Mouse (Mus musculus) urinary bladder, postnatal 36 days (tissue): ENCODE measurements at regions not wholly inside any gene's neighbourhood (a gene's known extent, or its start where the extent isn't known, plus 50 kb on each side); places are given as distances from the start of the nearest gene placed in this dataset.

Source experiments
- DNase-seq, 2 experiments: peaks; one replicate each; pipeline ENCODE4 v3.0.0; 2022; ENCODE audit warnings: low spot score in 2 of 2, mixed read lengths in 1 of 2

DNA sequence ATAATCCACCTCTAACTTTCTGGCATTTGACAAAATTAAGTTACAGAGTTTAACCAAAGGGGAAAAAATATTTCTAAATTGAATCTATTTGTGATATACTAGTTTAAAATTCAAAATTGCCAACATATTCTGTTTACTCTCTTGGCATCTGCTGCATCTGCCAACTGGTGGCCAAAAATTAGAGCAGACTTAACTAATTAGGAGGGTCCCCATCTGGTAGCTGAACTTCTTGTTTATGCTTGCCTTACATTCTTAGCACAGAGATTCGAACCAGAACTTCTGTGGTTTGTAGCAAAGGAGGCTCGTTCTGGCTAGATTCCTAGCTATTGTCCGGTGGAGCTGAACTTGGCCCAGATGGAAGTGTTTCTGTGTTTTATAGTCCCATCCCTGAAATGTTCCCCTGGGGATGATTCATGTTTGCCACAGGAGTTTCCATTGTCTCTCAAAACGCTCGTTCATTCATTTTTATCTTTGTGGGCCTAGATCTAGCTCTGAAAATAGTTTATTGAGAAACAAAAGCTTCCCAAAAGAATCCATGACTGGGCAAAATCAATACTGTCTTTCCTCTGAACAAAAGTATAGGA is 3461.5 kb upstream of the Gm7489 start:
- no peak for DNase-seq

DNA sequence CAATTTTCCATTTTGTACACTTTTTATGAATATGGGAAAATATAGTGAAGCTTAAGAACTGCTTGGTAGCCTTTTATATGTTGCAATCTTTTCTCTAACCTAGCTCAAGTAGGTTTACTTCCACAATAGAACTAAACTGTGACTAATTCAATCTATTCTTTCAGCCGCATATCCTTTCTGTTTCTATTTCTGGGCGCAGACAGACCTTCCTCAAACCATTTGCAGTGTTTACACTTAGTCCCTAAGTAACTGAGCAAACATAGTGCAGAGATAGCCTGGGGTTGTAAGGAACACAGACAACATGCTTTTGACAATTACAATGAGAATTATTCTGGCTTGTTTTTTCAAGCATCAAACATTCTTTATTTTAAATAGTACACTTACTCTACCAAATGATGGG is 3435.1 kb upstream of the Gm7489 start:
- no peak for DNase-seq

DNA sequence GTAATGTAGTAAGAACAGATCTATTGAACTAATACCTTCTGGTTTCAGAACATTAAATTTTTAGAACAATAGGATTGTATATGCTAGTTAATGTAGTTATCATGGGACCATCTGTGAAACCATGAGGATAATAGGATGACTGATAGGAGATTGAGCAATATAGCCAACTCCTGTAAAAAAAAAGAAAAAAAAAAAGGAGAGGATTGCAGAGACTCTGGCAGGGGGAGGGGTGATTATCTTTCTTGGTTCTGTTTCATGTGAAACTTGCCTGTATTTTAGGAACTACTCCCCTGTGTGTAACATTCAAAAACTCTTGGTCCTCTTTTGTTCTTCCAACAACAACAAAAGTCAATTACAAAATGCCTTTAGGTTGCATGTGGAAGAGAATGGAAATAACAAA is 3412.1 kb upstream of the Gm7489 start:
- DNase-seq = no peak

DNA sequence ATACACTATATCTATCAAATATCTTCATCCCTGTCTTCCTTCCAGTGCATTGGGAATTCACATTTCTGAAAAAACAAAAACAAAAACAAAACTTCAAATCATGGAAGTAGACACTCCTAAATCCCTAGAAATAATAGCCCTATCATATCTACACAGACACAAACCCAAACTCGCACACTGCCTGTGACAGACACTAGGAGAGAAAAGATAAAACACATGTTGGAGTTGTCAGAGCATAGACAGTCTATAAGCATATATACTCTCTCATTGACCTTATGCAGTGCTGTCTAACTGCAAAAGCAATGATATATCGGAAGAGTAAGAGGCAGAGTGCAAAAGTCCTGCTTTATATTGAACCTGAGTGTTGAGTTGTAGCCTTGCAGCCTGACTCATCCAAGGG is 3386.0 kb upstream of the Gm7489 start:
- DNase-seq = no peak

DNA sequence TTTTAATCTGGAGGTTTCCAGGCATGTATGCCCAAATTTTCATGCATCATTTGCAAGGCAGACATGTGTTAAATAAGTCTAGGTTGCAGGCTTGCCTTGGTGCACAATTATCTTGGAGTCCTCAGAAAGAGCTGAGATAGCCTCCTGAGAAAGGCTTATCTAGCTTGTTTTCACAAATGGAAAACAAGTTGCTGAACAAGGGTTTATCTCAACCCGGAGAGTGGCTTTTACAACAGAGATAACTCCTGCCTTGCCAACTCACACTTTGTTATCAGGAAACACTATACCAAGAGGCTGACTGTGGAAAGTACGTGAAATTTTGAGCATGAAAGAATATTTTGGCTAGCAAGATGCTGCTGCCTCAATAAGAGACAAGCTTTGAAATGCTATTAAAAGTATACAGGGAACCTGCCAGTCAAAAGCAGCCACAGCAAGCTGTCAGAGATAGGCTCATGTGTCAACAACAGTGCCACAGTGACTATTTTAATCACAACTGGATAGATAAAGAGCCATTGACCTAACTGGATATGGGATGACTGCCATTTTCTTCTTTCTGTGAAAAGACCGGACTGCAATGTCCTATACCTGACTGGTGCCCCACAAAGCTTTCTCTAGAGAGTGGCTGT is 3376.6 kb upstream of the Gm7489 start:
- DNase-seq = no peak

DNA sequence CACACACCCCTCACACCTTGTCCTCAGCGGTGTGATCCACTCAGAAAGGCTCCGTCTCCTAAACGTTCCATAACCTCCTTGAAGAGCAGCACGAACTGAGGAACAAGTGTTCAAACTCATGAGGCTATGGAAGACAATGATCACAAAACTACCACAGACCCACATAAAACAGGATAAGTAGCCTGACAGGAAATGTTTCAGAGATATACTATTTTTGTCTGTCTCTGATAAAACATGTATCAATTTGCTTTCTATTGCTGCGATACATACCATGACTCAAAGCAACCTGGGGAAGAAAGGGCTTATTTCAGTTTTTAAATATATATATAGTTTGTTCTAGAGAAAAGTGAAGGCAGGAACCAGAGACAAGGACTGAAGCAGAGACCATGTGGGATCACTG is 3371.7 kb upstream of the Gm7489 start:
- no peak for DNase-seq

DNA sequence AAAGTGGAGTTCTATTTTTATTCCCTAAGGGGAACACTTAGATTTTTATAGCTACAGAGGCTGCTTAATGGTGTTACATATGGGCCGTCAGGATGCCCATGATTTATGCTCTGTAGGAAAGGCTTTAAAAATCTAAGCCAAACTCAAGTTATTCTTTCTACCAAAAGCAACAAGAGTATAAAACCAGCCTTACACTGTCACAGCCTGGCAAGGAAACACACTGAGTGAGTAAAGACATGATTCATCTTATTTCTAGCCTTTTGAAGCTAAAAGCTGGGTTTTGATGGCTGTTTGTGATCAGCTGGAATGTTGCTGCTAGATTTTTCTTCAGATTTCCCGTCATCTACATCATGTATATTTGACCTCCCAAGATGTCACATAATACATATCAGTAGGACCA is 3359.9 kb upstream of the Gm7489 start:
- no peak for DNase-seq

DNA sequence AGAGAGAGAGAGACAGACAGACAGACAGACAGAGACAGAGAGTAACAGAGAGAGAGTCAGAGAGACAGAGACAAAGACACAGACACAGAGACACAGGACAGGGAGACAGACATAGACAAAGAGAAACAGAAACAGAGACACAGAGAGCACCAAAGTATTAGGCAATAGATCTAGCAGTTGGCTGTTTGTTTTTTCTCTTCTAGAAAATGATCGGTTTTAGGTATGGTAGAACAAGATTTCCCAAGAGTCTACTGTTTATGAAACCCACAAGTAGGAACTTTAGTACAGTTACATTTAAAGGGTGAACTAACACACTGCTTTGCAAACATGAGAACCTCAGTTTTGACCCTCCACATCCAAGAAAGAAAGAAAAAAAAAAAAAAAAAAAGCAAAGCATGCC is 3350.2 kb upstream of the Gm7489 start:
- DNase-seq = no peak

DNA sequence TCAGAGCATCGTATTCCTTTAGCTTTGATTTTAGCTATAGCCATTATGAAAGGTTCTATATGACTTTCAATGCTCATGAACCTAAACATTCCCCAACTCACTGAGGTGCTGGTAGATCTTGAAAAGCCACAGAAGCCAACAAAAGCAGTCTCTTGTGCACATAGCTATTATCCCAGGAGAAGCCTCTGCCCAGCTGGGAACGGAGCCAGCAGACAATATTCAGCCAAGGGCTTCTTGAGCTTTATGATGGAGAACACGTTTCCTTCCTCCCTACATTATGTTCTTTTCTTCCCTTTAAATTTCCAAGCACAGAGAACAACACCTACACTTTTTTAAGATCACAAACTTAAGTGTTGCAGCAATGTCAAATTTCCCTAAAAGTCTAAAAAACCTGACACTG is 3321.1 kb upstream of the Gm7489 start:
- DNase-seq = peak in 1 of 2 experiments; percentile 6

DNA sequence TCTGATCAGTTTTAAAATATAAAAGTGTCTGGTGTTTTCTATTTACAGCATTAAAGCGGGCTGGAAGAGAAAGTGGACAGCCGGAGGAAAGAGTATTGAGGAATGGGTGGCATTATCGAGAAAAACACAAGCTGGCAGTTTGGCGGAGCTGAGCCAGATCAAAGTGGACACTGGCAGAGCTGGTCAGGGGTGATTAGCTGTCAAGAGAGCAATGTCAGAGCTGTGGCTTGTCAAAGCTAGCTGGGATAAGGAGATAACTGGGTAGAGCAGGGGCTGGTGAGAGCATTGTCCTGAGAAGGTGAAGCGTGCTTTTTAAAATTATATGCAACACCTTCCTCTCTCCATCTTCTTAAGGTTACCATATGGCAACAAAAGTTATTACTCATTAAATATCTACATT is 3303.9 kb upstream of the Gm7489 start:
- no peak for DNase-seq

DNA sequence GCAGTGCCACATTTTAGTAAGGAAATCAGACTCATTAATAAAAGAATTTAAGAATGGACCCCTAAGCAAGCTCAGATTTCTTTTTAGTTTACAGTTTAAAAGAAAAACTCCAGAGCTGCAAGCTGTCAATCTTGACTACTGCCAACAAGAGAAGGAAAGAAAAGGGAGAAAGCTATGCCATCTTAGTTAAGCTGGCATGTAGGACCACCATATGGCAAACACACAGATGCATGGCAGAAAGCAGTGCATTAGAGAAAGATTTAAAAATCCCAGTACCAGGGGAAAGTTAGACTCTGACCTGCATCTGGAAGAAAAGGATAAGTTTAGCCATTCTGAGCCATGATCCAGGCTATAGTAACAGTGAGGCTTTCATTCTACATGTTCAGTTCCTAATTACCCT is 3300.8 kb upstream of the Gm7489 start:
- no peak for DNase-seq

DNA sequence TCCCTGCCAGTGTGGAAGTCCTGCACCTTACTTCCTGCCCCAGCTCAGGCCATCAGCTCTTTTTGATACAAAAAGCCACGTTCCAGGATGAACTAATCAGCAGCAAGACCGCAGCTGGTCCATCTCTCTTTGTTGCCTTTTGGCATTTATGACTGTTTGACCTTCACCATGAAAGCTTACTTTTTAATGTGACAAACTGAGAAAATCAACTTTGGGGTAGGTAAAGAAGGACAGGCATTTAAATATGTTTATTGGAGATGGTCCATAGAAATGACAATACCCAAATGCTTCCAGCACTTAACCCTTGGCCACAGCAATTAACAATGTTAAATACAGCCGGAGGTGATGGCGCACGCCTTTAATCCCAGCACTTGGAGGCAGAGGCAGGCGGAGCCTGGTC is 3299.2 kb upstream of the Gm7489 start:
- no peak for DNase-seq
